Mouse (Mus musculus) thymus, adult 2 months (tissue): ENCODE measurements around the gene Dpp6. TPM values are rescaled to one million over a fixed set of nuclear protein-coding genes. Genes with fewer than 3 reads are reported as not detected.

ENCODE experiments used
- DNase-seq: peaks from one replicate; pipeline ENCODE4 v3.0.0; 2021
- H3K27ac ChIP-seq: fragments of 200-500 bp; 2 replicates; pipeline ENCODE4 v1.5.1; 2012; ENCODE audit warnings: low read length, control low read depth; ENCODE audit not compliant: control insufficient read depth, insufficient read depth
- H3K27me3 ChIP-seq: fragments of 200-500 bp; 2 replicates; pipeline ENCODE4 v1.6.1; 2012; ENCODE audit warnings: mild to moderate bottlenecking, low read length, moderate library complexity, mixed read lengths; ENCODE audit not compliant: control insufficient read depth, insufficient read depth
- H3K36me3 ChIP-seq: fragments of 200-500 bp; 2 replicates; pipeline ENCODE4 v1.6.1; 2012; ENCODE audit warnings: mild to moderate bottlenecking, low read length, moderate library complexity; ENCODE audit not compliant: control insufficient read depth, insufficient read depth
- H3K4me1 ChIP-seq: fragments of 200-500 bp; replicated peaks from 2 replicates; pipeline ENCODE4 v1.6.1; 2012; ENCODE audit warnings: low read length; ENCODE audit not compliant: control insufficient read depth, insufficient read depth
- H3K4me3 ChIP-seq: fragments of 200-500 bp; 2 replicates; pipeline ENCODE4 v1.5.1; 2012; ENCODE audit warnings: mild to moderate bottlenecking, low read length, control low read depth, moderate library complexity; ENCODE audit not compliant: control insufficient read depth, insufficient read depth
- CTCF ChIP-seq: fragments of 200-500 bp; IDR thresholded peaks from 2 replicates; pipeline ENCODE4 v1.5.1; 2012; ENCODE audit warnings: mild to moderate bottlenecking, control low read depth, low read length, moderate library complexity, borderline replicate concordance; ENCODE audit not compliant: control insufficient read depth, poor library complexity, insufficient read depth; ENCODE audit errors: extremely low read depth
- POLR2A ChIP-seq: fragments of 200-500 bp; IDR thresholded peaks from 2 replicates; pipeline ENCODE4 v1.6.1; 2012; ENCODE audit warnings: mild to moderate bottlenecking, low read length, control low read depth, moderate library complexity; ENCODE audit not compliant: control insufficient read depth, poor library complexity, insufficient read depth; ENCODE audit errors: extremely low read depth
- WGBS: fragments of 180-500 bp; shearing (Covaris S2); methylation state at CpG from one replicate; pipeline ENCODE4 v1.1.7; 2018; 5-methylcytosine and 5-hydroxymethylcytosine counted together
- polyA plus RNA-seq: library from polyadenylated mRNA; depleted of rRNA; stranded (reverse); fragments of >200 nt; gene quantifications from 2 replicates; pipeline ENCODE4 v1.2.3, GENCODE M21; 2012

Gene Dpp6
- polyA plus RNA-seq, 1 experiment, result 4.8 TPM

GRCm38 (mm10) chr5:27156366-27156765 is 339.4 kb downstream of the Dpp6 start:
- Histone ChIP-seq H3K27ac (no peak overlapping the region), H3K36me3 (no peaks in the 10 kb centered on the region), H3K4me3 (no peak overlapping the region), H3K27me3 (no peaks in the 10 kb centered on the region), H3K4me1 (no peaks in the 10 kb centered on the region)
- 90% methylated on average over 2 of the region's 2 CpGs for WGBS
- no peak for TF ChIP-seq CTCF
- no peak for TF ChIP-seq POLR2A
- DNase-seq, result no peak

- Histone ChIP-seq H3K27ac (no peak overlapping the region), H3K4me3 (no peak overlapping the region), H3K36me3 (no peaks in the 10 kb centered on the region), H3K4me1 (no peaks in the 10 kb centered on the region), H3K27me3 (no peaks in the 10 kb centered on the region)
- TF ChIP-seq POLR2A (no peak), CTCF (no peak)
- 77% methylated on average over 11 of the region's 11 CpGs for WGBS
- DNase-seq, result no peak
These were observed 344.2 kb downstream of the Dpp6 start for GRCm38 (mm10) chr5:27161122-27161645.

GRCm38 (mm10) chr5:27168550-27168949 is 351.5 kb downstream of the Dpp6 start:
- 100% methylated on average over 1 of the region's 1 CpGs for WGBS
- TF ChIP-seq POLR2A, result no peak
- no peak for TF ChIP-seq CTCF
- no peak for DNase-seq
- H3K27ac ChIP-seq, result no peak overlapping the region
- no peaks in the 10 kb centered on the region for H3K27me3 ChIP-seq
- H3K4me1 ChIP-seq, result no peaks in the 10 kb centered on the region
- H3K4me3 ChIP-seq, result no peak overlapping the region
- no peaks in the 10 kb centered on the region for H3K36me3 ChIP-seq

GRCm38 (mm10) chr5:27184963-27185362 is 368.0 kb downstream of the Dpp6 start:
- Histone ChIP-seq H3K4me3 (no peak overlapping the region), H3K36me3 (no peaks in the 10 kb centered on the region), H3K27me3 (no peaks in the 10 kb centered on the region), H3K4me1 (no peaks in the 10 kb centered on the region), H3K27ac (no peak overlapping the region)
- no peak for DNase-seq
- 92% methylated on average over 4 of the region's 4 CpGs for WGBS
- no peak for TF ChIP-seq CTCF
- no peak for TF ChIP-seq POLR2A

- no peaks in the 10 kb centered on the region for H3K36me3 ChIP-seq
- TF ChIP-seq POLR2A (no peak), CTCF (no peak)
- no peak overlapping the region for H3K27ac ChIP-seq
- 91% methylated on average over 5 of the region's 5 CpGs for WGBS
- no peaks in the 10 kb centered on the region for H3K4me1 ChIP-seq
- H3K4me3 ChIP-seq, result no peak overlapping the region
- DNase-seq, result no peak
- no peaks in the 10 kb centered on the region for H3K27me3 ChIP-seq
These were observed 374.4 kb downstream of the Dpp6 start for GRCm38 (mm10) chr5:27191242-27191969.

- Histone ChIP-seq H3K27ac (no peak overlapping the region), H3K4me1 (no peaks in the 10 kb centered on the region), H3K36me3 (no peaks in the 10 kb centered on the region), H3K4me3 (no peak overlapping the region), H3K27me3 (no peaks in the 10 kb centered on the region)
- TF ChIP-seq POLR2A, result no peak
- TF ChIP-seq CTCF, result no peak
- DNase-seq, result no peak
- WGBS, result 39% methylated on average over 3 of the region's 3 CpGs
These were observed 377.2 kb downstream of the Dpp6 start for GRCm38 (mm10) chr5:27194157-27194556.
